ENCODE assay signal across 23 mouse cellular contexts in genomic region chr1:154705882-154706565, GRCm38 (mm10).
DNase-seq lines count a peak whose midpoint lies in the region; ATAC-seq lines count a peak whose summit lies in the region.
"Had no signal": no experiment of that assay in that cellular context is flagged by ENCODE, and none has a peak within 500 bp of the region (broad histone marks: within the 10 kb centered on the region; RNA-seq: fewer than 3 reads in every experiment).

No protein-coding gene starts in this region.

- H3K4me2 ChIP-seq in heart, embryonic 12.5 days: no peak overlapping the region
- H3K4me2 ChIP-seq in embryonic facial prominence, embryonic 14.5 days (ENCODE audit: low read depth, low read length): no peak overlapping the region
- no peak overlapping the region for H3K4me2 ChIP-seq in liver, embryonic 12.5 days
- H3K4me2 ChIP-seq in midbrain, embryonic 14.5 days (ENCODE audit: low read length): no peak overlapping the region
- H3K4me2 ChIP-seq: embryonic facial prominence, embryonic 15.5 days; forebrain, embryonic 12.5 days; hindbrain, embryonic 15.5 days; limb, embryonic 15.5 days; midbrain, embryonic 15.5 days had no signal

- H3K9ac ChIP-seq in heart, embryonic 12.5 days: no peak overlapping the region
- no peak overlapping the region for H3K9ac ChIP-seq in embryonic facial prominence, embryonic 14.5 days (ENCODE audit: low read depth, low read length)
- H3K9ac ChIP-seq in liver, embryonic 12.5 days: no peak overlapping the region
- H3K9ac ChIP-seq in midbrain, embryonic 14.5 days (replicated peaks; ENCODE audit: low read length): no peak overlapping the region
- H3K9ac ChIP-seq: embryonic facial prominence, embryonic 15.5 days; forebrain, embryonic 12.5 days; hindbrain, embryonic 15.5 days; limb, embryonic 15.5 days; liver, postnatal 0 days; midbrain, embryonic 15.5 days had no signal

- no peak overlapping the region for H3K27ac ChIP-seq in heart, embryonic 12.5 days (ENCODE audit: poor library complexity, severe bottlenecking)
- H3K27ac ChIP-seq in embryonic facial prominence, embryonic 14.5 days (replicated peaks; ENCODE audit: low read depth, low read length): no peak overlapping the region
- no peak overlapping the region for H3K27ac ChIP-seq in liver, embryonic 12.5 days
- no peak overlapping the region for H3K27ac ChIP-seq in midbrain, embryonic 14.5 days (replicated peaks; ENCODE audit: low read depth, low read length)
- H3K27ac ChIP-seq: embryonic facial prominence, embryonic 15.5 days; limb, embryonic 15.5 days; macrophage had no signal

- H3K4me3 ChIP-seq in heart, embryonic 12.5 days: no peak overlapping the region
- H3K4me3 ChIP-seq in embryonic facial prominence, embryonic 14.5 days (ENCODE audit: low read depth, low read length): no peak overlapping the region
- H3K4me3 ChIP-seq in liver, embryonic 12.5 days: no peak overlapping the region
- H3K4me3 ChIP-seq in midbrain, embryonic 14.5 days (replicated peaks; ENCODE audit: low read depth, low read length): no peak overlapping the region
- H3K4me3 ChIP-seq: embryonic facial prominence, embryonic 15.5 days; forebrain, embryonic 12.5 days; hindbrain, embryonic 15.5 days; limb, embryonic 15.5 days; midbrain, embryonic 15.5 days had no signal

- no peaks in the 10 kb centered on the region for H3K36me3 ChIP-seq in heart, embryonic 12.5 days
- no peaks in the 10 kb centered on the region for H3K36me3 ChIP-seq in embryonic facial prominence, embryonic 14.5 days (ENCODE audit: control insufficient read depth, insufficient read depth, low read length)
- no peaks in the 10 kb centered on the region for H3K36me3 ChIP-seq in liver, embryonic 12.5 days
- H3K36me3 ChIP-seq in midbrain, embryonic 14.5 days (ENCODE audit: control insufficient read depth, insufficient read depth, low read length): no peaks in the 10 kb centered on the region
- H3K36me3 ChIP-seq: embryonic facial prominence, embryonic 15.5 days; forebrain, embryonic 12.5 days; limb, embryonic 15.5 days; midbrain, embryonic 15.5 days had no signal

- H3K27me3 ChIP-seq in heart, embryonic 12.5 days (replicated peaks): no peaks in the 10 kb centered on the region
- no peaks in the 10 kb centered on the region for H3K27me3 ChIP-seq in embryonic facial prominence, embryonic 14.5 days (replicated peaks; ENCODE audit: control insufficient read depth, insufficient read depth, low read length)
- no peaks in the 10 kb centered on the region for H3K27me3 ChIP-seq in liver, embryonic 12.5 days (replicated peaks)
- no peaks in the 10 kb centered on the region for H3K27me3 ChIP-seq in midbrain, embryonic 14.5 days (ENCODE audit: control insufficient read depth, insufficient read depth, low read length)
- H3K27me3 ChIP-seq: embryonic facial prominence, embryonic 15.5 days; hindbrain, embryonic 15.5 days; limb, embryonic 15.5 days; midbrain, embryonic 15.5 days had no signal

- H3K4me1 ChIP-seq in heart, embryonic 12.5 days (replicated peaks): peaks cover 21% of the 10 kb centered on the region
- H3K4me1 ChIP-seq in embryonic facial prominence, embryonic 14.5 days (ENCODE audit: control insufficient read depth, insufficient read depth, low read length): peaks cover 10% of the 10 kb centered on the region; the same call in 1 of the 2 replicates
- no peaks in the 10 kb centered on the region for H3K4me1 ChIP-seq in liver, embryonic 12.5 days
- peaks cover 4% of the 10 kb centered on the region; the same call in 1 of the 2 replicates for H3K4me1 ChIP-seq in midbrain, embryonic 14.5 days (ENCODE audit: control insufficient read depth, insufficient read depth, low read length)

- ATAC-seq in heart, embryonic 12.5 days (ENCODE audit: insufficient number of reproducible peaks, low FRiP score): no peak
- 0 out of 2 replicates have a peak, but pooled peaks have one; percentile 41 for ATAC-seq in embryonic facial prominence, embryonic 14.5 days (ENCODE audit: low read depth)
- no peak for ATAC-seq in liver, embryonic 12.5 days
- no peak for ATAC-seq in midbrain, embryonic 14.5 days (ENCODE audit: low FRiP score, low TSS enrichment)
- ATAC-seq: liver, postnatal 0 days; midbrain, embryonic 15.5 days had no signal

- H3K9me3 ChIP-seq in heart, embryonic 12.5 days (replicated peaks): no peaks in the 10 kb centered on the region
- H3K9me3 ChIP-seq in embryonic facial prominence, embryonic 14.5 days (ENCODE audit: control insufficient read depth, low read length): no peaks in the 10 kb centered on the region
- no peaks in the 10 kb centered on the region for H3K9me3 ChIP-seq in liver, embryonic 12.5 days (replicated peaks)
- H3K9me3 ChIP-seq in midbrain, embryonic 14.5 days (ENCODE audit: control insufficient read depth, low read length): no peaks in the 10 kb centered on the region
- H3K9me3 ChIP-seq: embryonic facial prominence, embryonic 15.5 days; forebrain, embryonic 12.5 days; hindbrain, embryonic 15.5 days; limb, embryonic 15.5 days; midbrain, embryonic 15.5 days had no signal

- peak; percentile 76 for DNase-seq in heart, adult 11 months
- DNase-seq in kidney, postnatal 14 days: peak; percentile 14
- no peak for DNase-seq in kidney, adult 9 months
- peak; percentile 28 for DNase-seq in adrenal gland, postnatal 10 days
- DNase-seq in embryonic facial prominence, embryonic 14.5 days (ENCODE audit: low spot score): no peak
- no peak for DNase-seq in midbrain, embryonic 14.5 days
- DNase-seq: B cell, adult 2 months; cerebellum, adult 11 months; cerebellum, postnatal 25 days; gastrocnemius, postnatal 25 days; heart, postnatal 10 days; kidney, postnatal 25 days; liver, postnatal 0 days; right cerebral cortex, postnatal 14 days; thymus, postnatal 25 days had no signal

- 79% methylated on average over 7 of the region's 7 CpGs for WGBS in heart, embryonic 12.5 days
- 64% methylated on average over 7 of the region's 7 CpGs for WGBS in embryonic facial prominence, embryonic 14.5 days
- 73% methylated on average over 7 of the region's 7 CpGs for WGBS in liver, embryonic 12.5 days (ENCODE audit: insufficient replicate concordance)
- WGBS in midbrain, embryonic 14.5 days: 87% methylated on average over 7 of the region's 7 CpGs

Comparison
In these comparisons a context has a peak if more than half of its experiments do, and no peak if none do; other contexts are left out.
1. DNase-seq: peak in heart, adult 11 months (single experiment), kidney, postnatal 14 days (single experiment) and adrenal gland, postnatal 10 days (single experiment); none in kidney, adult 9 months (single experiment), embryonic facial prominence, embryonic 14.5 days (single experiment) and midbrain, embryonic 14.5 days (single experiment).